Mouse (Mus musculus) heart, postnatal 0 days (tissue): ENCODE data around the gene Dzip1. TPM values are rescaled to one million over a fixed set of nuclear protein-coding genes. Genes with fewer than 3 reads are reported as not detected.

Source experiments
- ATAC-seq: fragments of 200-750 bp; cut with Nextera tagmentation; 2 replicates; pipeline ENCODE4 v1.8.0; 2017; ENCODE audit warnings: low read depth, moderate number of reproducible peaks, moderate library complexity; ENCODE audit not compliant: insufficient read depth
- DNase-seq: peaks from one replicate; pipeline ENCODE4 v3.0.0-alpha.2; 2016; ENCODE audit warnings: low spot score
- H3K27ac ChIP-seq: fragments of 300-500 bp; sonication (generic); 2 replicates; pipeline ENCODE4 v1.5.1; 2014; ENCODE audit warnings: low read depth, mild to moderate bottlenecking
- H3K27me3 ChIP-seq: fragments of 300-500 bp; sonication (generic); 2 replicates; pipeline ENCODE4 v1.6.1; 2014; ENCODE audit warnings: low read length, mixed read lengths; ENCODE audit not compliant: control insufficient read depth, insufficient read depth
- H3K36me3 ChIP-seq: fragments of 300-500 bp; sonication (generic); replicated peaks from 2 replicates; pipeline ENCODE4 v1.6.1; 2014; ENCODE audit warnings: low read length, mixed read lengths; ENCODE audit not compliant: control insufficient read depth, insufficient read depth
- H3K4me1 ChIP-seq: fragments of 300-500 bp; sonication (generic); 2 replicates; pipeline ENCODE4 v1.6.1; 2014; ENCODE audit warnings: antibody characterized with exemption; ENCODE audit not compliant: control insufficient read depth, insufficient read depth
- H3K4me2 ChIP-seq: fragments of 300-500 bp; sonication (generic); 2 replicates; pipeline ENCODE4 v1.6.1; 2014; ENCODE audit warnings: low read depth, mild to moderate bottlenecking, low read length, moderate library complexity
- H3K4me3 ChIP-seq: fragments of 300-500 bp; sonication (generic); 2 replicates; pipeline ENCODE4 v1.5.1; 2014; ENCODE audit warnings: low read depth, low read length
- H3K9ac ChIP-seq: fragments of 300-500 bp; sonication (generic); replicated peaks from 2 replicates; pipeline ENCODE4 v1.6.1; 2014; ENCODE audit warnings: low read depth, low read length, mixed read lengths
- H3K9me3 ChIP-seq: fragments of 300-500 bp; sonication (generic); replicated peaks from 2 replicates; pipeline ENCODE4 v1.6.1; 2016; ENCODE audit warnings: low read length; ENCODE audit not compliant: control insufficient read depth
- CTCF ChIP-seq: IDR thresholded peaks from 2 replicates; pipeline ENCODE4 v1.5.1; 2016; ENCODE audit warnings: antibody characterized with exemption, control low read depth, low read depth
- EP300 ChIP-seq: IDR thresholded peaks from 2 replicates; pipeline ENCODE4 v1.6.1; 2016; ENCODE audit warnings: antibody characterized with exemption, low read depth
- WGBS: fragments of 180-500 bp; shearing (Covaris S2); extraction: QIAGEN DNeasy Blood & Tissue Kit; methylation state at CpG from one replicate; pipeline ENCODE4 v1.1.7; 2014; 5-methylcytosine and 5-hydroxymethylcytosine counted together
- polyA plus RNA-seq: library from polyadenylated mRNA; unstranded; fragments of >200 nt; fragmentation: Nextera tagmentation; extraction: Ambion mirVana; gene quantifications from 2 replicates; pipeline ENCODE4 v1.2.1, GENCODE M21; 2015
- total RNA-seq: library from RNA; depleted of rRNA; stranded (reverse); fragments of >200 nt; gene quantifications from 2 replicates; pipeline ENCODE4 v1.2.3, GENCODE M21; 2014; ENCODE audit warnings: low replicate concordance

Dzip1 gene
- total and polyA plus RNA-seq, 2 experiments from 2014 or later = 1.2 to 3.4 TPM

DNA sequence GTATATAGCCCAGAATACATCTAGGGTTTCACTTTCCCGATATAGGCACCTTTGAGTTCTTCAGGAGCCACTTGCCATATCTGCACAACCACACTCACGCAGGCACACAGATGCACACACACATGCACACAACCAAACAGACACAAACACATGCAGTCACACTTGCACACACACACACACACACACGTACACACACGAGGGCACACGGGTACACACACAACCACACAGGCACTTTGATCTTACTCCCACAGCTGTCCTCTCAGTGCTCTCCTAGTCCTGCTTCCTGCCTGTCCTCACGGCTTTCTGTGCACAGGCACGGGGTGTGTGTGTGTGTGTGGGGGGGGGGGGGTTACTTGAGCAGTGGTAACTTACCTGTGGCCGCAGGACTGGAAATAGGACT is 7.7 kb upstream of the Dzip1 start:
- no peak for TF ChIP-seq CTCF
- TF ChIP-seq EP300 = no peak
- H3K4me1 ChIP-seq = 0 out of 2 replicates have a peak, but pooled peaks cover 6% of the 10 kb centered on the region
- no peaks in the 10 kb centered on the region for H3K27me3 ChIP-seq
- no peak overlapping the region for H3K4me2 ChIP-seq
- ATAC-seq (no peak), DNase-seq (no peak)
- no peaks in the 10 kb centered on the region for H3K36me3 ChIP-seq
- H3K9ac ChIP-seq = no peak overlapping the region
- no peaks in the 10 kb centered on the region for H3K9me3 ChIP-seq
- H3K27ac ChIP-seq = no peak overlapping the region
- WGBS = 43% methylated on average over 8 of the region's 8 CpGs
- H3K4me3 ChIP-seq = no peak overlapping the region

DNA sequence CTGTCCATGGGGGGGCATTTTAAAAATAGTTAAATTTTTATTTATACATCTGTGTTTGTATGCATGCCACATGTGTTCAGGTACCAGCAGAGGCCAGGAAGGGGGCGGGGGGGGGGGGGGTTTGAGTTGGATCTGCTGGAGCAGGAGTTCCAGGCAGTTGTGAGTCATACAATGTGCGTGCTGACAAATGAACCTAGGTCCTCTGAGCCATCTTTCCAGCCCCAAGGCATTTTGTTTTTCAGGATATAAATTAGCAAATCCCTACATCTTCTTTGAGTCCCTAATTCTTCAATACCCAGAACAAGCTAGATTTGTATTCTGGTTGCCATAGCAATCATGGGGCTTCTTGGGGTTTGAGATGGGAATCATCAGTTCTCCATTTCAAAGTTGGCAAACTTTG is 5.9 kb upstream of the Dzip1 start:
- DNase-seq (no peak), ATAC-seq (no peak)
- H3K4me3 ChIP-seq = no peak overlapping the region
- no peaks in the 10 kb centered on the region for H3K36me3 ChIP-seq
- H3K9me3 ChIP-seq = no peaks in the 10 kb centered on the region
- TF ChIP-seq EP300 = no peak
- TF ChIP-seq CTCF = no peak
- H3K27ac ChIP-seq = no peak overlapping the region
- no peaks in the 10 kb centered on the region for H3K4me1 ChIP-seq
- H3K9ac ChIP-seq = no peak overlapping the region
- H3K4me2 ChIP-seq = no peak overlapping the region
- H3K27me3 ChIP-seq = no peaks in the 10 kb centered on the region
- WGBS = 82% methylated on average over 1 of the region's 2 CpGs

DNA sequence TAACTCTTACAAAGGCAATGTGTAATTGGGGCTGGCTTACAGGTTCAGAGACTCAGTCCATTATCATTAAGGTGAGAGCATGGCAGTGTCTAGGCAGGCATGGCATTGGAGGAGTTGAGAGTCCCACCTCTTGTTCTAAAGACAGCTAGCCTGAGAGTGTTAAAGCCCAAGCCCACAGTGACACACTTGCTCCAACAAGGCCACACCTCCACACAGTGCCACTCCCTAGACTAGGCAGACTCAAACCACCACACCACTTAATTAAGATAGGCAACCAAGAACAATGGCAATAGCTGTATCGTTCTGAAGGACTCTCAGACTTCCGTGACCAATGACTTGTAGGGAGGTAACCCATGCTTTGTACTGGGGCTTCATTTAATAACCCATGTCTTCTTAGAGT is 5.5 kb upstream of the Dzip1 start:
- 0 out of 2 replicates have a peak, but pooled peaks cover 4% of the 10 kb centered on the region for H3K27me3 ChIP-seq
- no peak for ATAC-seq
- H3K36me3 ChIP-seq = no peaks in the 10 kb centered on the region
- no peak for TF ChIP-seq EP300
- TF ChIP-seq CTCF = no peak
- H3K4me2 ChIP-seq = no peak overlapping the region
- H3K4me1 ChIP-seq = no peaks in the 10 kb centered on the region
- WGBS = 68% methylated on average over 2 of the region's 2 CpGs
- H3K4me3 ChIP-seq = no peak overlapping the region
- H3K9ac ChIP-seq = no peak overlapping the region
- H3K27ac ChIP-seq = no peak overlapping the region
- H3K9me3 ChIP-seq = no peaks in the 10 kb centered on the region
- no peak for DNase-seq

DNA sequence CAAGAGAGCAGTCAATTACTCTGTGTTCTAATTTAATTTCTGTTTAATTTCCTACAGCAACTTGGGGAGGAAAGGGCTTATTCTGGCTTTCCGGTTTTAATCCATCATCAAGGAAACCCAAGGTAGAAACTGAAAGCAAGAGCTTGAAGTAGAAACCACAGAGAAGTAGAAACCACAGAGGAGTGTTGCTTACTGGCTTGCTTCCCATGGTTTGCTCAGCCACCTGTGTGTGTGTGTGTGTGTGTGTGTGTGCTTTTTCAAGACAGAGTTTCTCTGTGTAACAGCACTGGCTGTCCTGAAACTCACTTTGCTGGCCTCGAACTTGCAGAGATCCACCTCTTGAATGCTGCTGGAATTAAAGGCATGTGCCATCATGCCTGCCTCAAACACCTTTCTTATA is 4.5 kb upstream of the Dzip1 start:
- WGBS = 72% methylated on average over 2 of the region's 2 CpGs
- H3K4me1 ChIP-seq = peaks cover 2% of the 10 kb centered on the region; the same call in 1 of the 2 replicates

DNA sequence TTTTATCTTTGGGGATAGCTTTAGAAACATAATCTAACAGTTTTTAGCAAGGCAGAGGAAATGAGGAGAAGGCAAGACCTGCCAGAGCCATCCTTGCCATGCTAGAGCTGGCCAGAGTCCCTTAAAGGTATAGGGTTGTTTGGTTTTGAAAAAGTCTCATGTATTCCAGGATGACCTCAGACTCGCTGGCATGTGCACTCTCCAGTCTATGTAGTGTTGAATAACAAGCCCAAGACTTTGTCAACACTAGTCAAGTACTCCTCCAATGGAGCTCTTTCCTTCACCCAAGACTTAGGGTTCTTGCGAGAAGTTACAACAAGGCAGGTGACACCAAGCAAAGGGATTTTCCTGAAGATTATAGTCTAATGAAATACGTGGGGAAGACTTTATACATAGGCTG is 3.3 kb upstream of the Dzip1 start:
- Histone ChIP-seq H3K4me2 (no peak overlapping the region), H3K27ac (no peak overlapping the region), H3K4me1 (peaks cover 9% of the 10 kb centered on the region), H3K4me3 (no peak overlapping the region), H3K36me3 (no peaks in the 10 kb centered on the region), H3K9ac (no peak overlapping the region), H3K9me3 (no peaks in the 10 kb centered on the region), H3K27me3 (peaks cover 13% of the 10 kb centered on the region; the same call in 1 of the 2 replicates)
- TF ChIP-seq EP300 (no peak), CTCF (no peak)
- DNase-seq (no peak), ATAC-seq (no peak)
- 65% methylated on average over 3 of the region's 3 CpGs for WGBS

More for the DNA sequence above, 4.5 kb upstream of the Dzip1 start:
- DNase-seq (no peak), ATAC-seq (no peak)
- Histone ChIP-seq H3K4me3 (no peak overlapping the region), H3K9ac (no peak overlapping the region), H3K36me3 (no peaks in the 10 kb centered on the region), H3K9me3 (no peaks in the 10 kb centered on the region), H3K27me3 (peaks cover 6% of the 10 kb centered on the region; the same call in 1 of the 2 replicates), H3K27ac (no peak overlapping the region), H3K4me2 (no peak overlapping the region)
- no peak for TF ChIP-seq EP300
- TF ChIP-seq CTCF = no peak

DNA sequence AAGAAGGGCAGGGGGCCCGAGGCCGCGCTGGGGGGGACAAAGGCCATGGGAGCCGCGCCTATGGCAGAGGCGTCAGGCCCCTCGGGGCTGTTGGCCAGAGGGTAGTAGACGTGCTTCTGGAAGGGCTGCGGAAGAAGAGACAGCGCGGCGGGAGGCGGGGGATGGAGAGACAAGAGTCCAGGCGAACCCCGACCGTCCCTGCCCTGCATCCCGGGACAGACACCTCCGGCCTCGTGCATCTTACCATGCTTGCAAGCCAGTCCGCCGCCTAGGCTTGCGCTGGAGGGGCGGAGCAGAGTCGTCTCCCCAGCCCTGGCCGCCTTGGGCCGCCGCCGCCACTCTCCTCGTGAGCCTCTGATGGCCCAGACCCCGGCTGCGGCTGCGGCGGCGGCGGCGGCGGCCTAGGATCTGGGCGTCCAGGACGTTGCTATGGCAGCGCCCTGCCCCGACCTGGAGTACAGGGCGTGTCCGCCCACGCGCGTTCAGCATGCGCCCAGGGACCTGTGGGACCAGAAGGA is 2.5 kb downstream of the Dzip1 start:
- no peak for DNase-seq
- TF ChIP-seq CTCF (no peak), EP300 (no peak)
- H3K36me3 ChIP-seq = no peaks in the 10 kb centered on the region
- peak; percentile 38 for ATAC-seq
- H3K27ac ChIP-seq = no peak overlapping the region
- 4% methylated on average over 32 of the region's 47 CpGs for WGBS
- H3K27me3 ChIP-seq = peaks cover 29% of the 10 kb centered on the region
- peak overlapping the region; percentile 20; the same call in 1 of the 2 replicates for H3K9ac ChIP-seq
- no peaks in the 10 kb centered on the region for H3K9me3 ChIP-seq
- H3K4me2 ChIP-seq = peak overlapping the region; percentile 82
- peaks cover 19% of the 10 kb centered on the region for H3K4me1 ChIP-seq
- H3K4me3 ChIP-seq = peak overlapping the region; percentile 44
